Mouse (Mus musculus) lung, postnatal 0 days (tissue): ENCODE measurements at regions not wholly inside any gene's neighbourhood (a gene's known extent, or its start where the extent isn't known, plus 50 kb on each side); places are given as distances from the start of the nearest gene placed in this dataset.

Experiments
- CTCF ChIP-seq: IDR thresholded peaks from 2 replicates; pipeline ENCODE4 v1.5.1; 2016; ENCODE audit warnings: antibody characterized with exemption, mild to moderate bottlenecking
- EP300 ChIP-seq: IDR thresholded peaks from 2 replicates; pipeline ENCODE4 v1.6.1; 2016; ENCODE audit warnings: antibody characterized with exemption, mild to moderate bottlenecking, control low read depth

DNA sequence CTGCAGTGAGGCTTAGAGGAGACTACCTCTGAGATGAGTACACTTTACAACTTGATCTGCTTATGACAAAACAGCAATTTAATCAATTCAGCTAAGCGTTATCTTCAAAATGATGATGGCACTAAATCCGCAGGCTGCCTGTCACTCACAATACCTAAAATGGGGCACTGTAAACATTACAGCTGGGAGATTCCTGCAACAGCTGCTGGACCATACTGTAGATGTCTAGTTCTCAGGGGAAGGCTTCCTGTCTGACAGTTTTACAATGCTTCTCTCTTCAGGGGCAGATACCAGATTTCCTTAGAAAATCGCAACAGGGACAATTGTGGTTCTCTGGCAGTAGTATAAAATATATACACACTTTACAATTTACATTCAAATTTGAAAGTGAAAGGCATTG, 771.7 kb upstream of the Cdh8 start:
- TF ChIP-seq CTCF (no peak), EP300 (no peak)
